Mouse (Mus musculus) spleen, embryonic (tissue): ENCODE results near the gene Flrt1.

ENCODE experiments used
- CTCF ChIA-PET: fragments of 350-600 bp; sonication (Branson Sonifier 250); formaldehyde crosslinking; loops from one replicate; lab custom pipeline; 2022; lab: Charles Lee

Gene Flrt1

DNA sequence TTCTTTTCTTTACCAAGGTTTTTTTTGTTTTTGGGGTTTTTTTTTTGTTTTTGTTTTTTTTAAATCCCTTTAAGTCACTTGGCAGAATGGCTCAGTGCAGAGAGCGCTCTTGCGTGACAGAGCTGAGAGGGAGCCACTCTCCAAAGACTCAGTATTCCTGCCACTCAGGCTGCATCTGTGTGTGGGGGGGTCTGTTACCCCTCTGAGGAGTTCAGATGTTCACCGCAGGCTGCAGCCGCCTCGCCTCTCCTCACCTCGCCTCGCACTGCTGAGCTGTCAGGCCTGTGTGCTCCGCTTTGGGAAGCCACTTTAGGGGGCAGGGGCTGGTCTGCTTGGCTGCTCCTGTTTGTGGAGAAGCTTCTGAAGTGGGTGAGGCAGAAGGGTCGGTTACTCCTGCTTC lies at the start of gene Flrt1:
TSS of gene Flrt1 (minus strand) at position 186 of the 400 bp plus-strand sequence.
- CTCF ChIA-PET, result interaction anchor here (0.7 kb wide), 1 partner anchor 11 kb away, joined by 9 read pairs; no protein-coding TSS in a partner anchor

DNA sequence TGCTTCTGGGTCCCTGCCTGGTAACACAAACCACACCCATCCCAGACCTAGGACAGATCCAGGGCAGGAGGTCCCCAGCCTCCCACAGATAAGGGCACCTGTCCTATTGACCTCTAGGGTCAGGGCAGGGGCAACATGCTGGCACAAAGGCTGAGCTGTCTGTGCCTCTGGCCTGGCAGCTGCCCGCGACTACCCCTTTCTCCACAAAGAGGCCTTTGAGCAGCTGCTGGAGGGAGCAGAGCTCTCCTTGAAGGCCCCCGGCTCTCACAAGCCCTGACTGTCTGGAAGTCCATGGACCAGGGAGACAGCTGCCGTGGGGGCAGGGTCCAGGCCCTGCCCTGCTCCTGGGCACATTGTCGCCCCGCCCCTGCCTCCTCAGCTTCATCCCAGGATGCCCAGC lies 49.7 kb upstream of the Flrt1 start:
- CTCF ChIA-PET, result no interaction called here

DNA sequence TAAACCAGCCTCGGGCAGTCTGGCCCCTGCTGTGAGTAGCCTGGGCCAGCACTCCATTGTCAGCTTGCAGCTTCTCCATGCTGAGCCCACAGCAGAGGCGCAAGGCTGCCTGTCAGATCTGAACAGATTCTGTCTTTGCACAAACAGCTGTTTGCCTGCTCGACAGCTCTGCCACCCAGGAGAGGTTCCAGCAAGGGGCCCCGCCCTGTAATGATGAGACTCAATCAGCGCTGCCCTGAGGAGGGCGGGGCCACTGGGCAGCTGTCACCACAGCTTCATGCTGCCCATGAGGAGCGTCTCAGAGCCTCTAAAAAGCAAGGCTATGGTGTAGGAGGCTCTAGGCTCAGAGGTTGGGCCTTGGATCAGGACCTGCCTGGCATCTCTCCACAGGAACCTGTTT lies 47.7 kb upstream of the Flrt1 start:
- CTCF ChIA-PET, result no interaction called here

DNA sequence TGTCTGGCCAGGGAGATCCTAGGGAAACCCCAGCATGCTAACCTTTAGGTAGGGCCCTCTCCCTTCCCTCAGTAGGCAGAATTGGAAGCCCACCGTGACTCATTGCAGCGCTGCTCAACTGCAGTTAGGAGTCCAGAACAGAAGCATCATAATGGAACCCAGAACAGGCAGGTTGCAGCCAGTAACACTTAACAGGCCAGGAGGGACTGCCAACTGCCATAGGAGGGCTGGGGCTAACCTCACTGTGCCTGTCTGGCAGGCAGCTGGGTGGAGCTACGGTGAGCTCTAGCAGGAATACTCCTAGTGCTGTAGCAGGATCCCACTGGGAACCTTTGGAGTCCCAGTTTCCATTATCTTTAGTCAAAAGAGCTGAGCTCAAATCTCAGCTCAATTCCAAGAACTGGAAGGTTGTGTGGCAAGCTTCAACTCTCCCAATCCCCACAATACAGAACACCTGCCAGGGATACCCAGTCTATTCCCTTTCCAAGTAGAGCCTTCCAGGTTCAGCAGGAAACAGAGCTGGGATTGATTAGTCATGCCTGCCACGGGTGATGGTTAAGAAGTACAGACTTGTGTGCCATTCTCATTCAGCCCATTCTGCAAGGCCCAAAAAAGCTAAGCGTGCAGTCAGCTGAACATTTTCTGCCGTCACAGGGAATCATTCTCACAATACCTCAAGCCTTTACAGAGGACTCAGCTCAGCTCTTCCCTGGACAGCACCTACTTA lies 46.6 kb upstream of the Flrt1 start:
- CTCF ChIA-PET, result no interaction called here

DNA sequence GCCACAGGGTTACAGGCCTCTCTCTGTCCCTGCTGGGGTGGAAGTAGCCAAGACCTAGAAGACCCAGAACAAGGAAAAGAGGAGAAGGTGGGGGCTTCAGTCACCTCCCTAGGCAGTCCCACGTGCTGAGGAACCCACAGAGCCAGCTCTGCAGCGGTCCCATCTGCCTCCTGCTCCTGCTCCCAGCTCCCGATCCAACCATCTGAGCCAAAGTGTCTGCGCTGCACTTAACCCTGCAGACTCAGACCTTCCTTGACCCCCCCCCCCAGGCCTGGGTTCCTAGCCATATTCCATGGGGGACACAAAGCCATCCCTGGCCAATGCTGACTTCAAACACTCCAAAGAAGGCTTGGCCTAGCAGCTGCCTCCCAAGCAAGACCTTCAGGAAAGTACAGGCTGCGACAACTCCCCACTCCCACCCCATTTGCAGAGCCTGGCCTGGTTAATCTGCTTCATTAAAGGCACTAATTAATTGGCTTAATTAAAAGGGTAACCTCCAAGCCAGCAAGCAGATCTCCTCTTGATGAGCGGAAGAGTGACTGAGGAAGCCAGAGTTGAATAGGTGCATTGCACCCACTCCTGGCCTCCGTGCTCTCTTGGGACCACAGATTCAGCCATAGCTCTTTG lies 45.9 kb upstream of the Flrt1 start:
- CTCF ChIA-PET, result interaction anchor here (0.6 kb wide), 1 partner anchor 20 kb away, joined by 3 read pairs; no protein-coding TSS in a partner anchor

DNA sequence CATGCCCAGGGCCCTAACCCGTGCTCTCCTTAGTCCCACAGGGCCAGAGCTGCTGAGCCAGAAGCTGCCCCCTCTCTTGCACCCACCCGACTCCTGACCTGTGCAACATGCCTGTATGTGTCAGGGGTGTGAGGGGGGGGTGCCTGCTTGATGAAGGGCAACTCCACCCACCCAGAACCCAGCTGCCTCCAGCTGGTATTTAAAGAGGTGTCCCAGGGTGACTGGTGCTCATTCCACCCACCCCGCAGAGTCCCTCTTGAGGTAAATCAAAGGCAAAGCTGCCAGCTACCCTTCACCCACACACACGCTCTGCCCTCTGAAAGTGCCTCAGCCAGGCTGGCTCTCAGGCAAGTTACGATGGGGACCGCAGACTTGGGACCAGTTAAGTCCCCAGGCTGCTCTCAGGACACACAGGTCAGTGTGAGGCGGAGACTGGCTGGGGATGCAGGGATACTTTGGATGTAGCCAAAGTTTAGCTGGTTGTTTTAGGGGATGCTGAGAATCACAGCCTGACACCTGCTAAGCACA lies 43.7 kb upstream of the Flrt1 start:
- CTCF ChIA-PET, result interaction anchor here (0.5 kb wide), 1 partner anchor 269 kb away, joined by 4 read pairs; no protein-coding TSS in a partner anchor

DNA sequence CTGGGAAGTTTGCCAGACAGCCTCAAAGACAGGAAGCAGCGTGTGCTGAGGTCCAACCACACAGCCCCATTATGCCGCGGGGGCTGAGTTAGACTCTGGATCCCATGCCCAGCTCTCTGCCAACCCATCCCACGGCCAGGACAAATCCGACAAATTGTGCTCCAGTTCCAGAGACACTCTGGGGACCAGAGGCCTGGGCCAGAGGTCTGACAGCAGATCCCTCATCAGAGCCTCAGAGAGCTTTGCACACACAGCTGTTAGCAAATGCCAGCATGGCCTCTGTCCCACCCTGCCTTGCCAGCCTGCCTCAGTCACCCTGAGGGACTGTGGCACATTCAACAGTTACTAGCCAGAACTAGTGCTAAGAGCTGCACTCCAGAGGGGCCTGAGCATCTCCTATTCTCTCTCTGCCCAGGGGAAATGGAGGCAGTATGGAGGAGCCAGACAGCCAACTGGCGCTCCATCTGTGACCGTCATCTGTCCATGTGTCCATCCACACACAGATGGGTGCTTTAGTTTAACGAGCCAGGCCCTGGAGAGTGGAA lies 43.1 kb upstream of the Flrt1 start:
- CTCF ChIA-PET, result interaction anchor here (0.5 kb wide), 1 partner anchor 270 kb away, joined by 4 read pairs; no protein-coding TSS in a partner anchor

DNA sequence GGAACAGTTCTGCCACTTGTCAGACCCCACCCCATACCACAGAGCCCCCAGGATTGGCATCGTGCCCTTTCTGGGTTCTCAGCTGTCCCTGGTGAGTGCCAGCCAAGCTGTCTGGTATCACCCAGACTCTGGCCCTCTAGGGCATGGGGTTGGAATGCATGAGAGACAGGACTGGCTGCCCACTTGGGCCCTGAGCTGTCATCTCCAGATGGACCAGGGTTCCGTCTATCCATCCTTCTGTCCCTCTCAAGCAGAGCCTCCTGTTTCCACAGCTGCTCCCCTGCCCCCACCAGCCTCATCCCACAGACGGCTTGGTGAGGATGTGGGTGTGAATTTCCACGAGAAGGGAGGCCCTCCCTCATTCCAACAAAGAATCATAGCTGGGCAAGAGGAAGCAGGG lies 42.6 kb upstream of the Flrt1 start:
- CTCF ChIA-PET, result no interaction called here

DNA sequence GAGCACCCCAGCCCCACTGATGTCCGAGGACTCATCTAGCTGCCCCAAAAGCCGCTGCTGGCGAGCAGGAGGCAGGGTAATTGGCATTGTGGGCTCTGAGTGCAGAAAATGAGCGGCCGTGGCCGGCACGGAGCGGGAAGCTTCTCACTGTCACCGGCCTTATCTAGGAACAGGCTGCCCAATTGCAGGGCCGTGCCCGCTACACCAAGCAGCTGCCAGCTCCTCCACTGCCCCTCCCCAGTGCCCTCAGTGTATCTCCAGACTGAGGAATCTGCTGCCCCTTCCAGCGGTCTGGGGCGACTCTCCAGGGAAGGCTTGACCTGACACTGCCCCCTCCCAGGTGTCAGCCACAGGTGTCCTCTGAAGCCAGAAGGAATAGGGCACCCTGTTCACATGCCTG lies 40.8 kb upstream of the Flrt1 start:
- CTCF ChIA-PET, result no interaction called here

DNA sequence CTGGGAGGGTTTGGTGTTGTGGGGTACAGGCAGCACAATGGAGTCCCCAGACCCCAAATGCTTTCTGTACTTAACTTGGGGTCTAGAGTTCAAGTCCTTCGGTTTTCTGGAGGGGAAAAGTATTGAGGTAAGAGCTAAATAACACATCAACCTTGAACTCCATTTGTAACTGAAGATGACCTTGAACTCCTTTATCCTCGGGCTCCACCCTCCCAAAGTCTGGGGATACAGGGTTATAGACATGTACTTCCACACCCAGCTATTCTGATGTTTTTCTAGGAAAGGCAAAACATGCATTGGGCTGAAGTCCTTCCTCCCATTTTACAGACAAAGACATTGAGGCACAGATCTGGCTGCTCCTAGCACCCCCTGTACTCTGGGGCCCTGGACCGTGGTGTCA lies 38.9 kb upstream of the Flrt1 start:
- CTCF ChIA-PET, result no interaction called here

DNA sequence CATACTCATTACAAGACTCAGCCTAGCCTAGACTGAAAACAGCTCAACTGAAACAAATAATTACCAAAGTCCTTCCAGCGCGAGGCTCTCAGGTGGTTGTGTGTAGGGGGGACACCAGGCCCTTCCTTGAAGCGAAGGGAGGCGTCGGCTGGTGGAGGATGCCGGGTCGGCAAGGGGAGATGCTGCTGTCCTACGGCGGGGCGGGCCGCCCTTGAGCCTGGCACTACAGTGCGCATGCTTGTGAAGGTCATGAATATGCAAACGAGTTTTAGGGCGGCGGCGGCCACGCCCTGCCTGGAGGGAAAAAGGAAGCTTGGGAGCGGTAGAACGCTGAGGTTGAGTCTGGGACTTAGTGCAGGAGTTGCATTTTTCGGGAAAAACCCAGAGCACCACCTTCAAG lies 38.3 kb upstream of the Flrt1 start:
- CTCF ChIA-PET, result no interaction called here

DNA sequence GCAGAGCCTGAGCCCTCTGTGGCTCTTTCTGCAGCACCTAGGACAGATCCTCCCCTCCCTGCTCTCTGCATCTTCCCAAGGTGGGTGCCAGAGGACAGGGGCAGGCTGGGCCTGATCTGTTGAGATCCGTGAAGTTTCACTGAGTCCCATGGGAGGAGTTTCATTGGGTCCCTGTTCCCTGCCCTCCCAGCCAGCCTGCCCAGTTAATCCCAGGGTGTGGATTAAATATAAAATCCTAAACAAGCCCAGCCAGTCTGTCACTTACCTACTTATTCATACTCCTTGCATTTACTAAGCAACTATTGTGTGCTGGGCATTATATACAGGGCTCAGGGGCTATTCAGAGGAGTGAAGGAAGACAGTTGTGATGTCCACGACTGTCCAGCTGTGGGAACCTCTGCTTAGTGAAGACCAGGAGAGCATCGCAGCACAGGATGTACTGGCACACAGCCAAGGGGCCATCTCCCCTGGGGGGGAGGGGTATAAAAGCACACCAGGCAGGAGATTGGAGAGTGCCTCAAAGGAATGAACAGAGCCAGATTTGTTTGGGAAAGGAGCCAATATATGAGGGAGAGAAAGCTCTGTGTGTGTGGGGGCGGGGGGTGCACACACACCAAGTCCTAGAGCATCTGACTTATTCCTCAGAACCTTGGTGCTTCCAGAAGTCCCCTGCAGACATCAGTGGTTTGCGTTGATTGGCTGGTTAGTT lies 36.8 kb upstream of the Flrt1 start:
- CTCF ChIA-PET, result no interaction called here

DNA sequence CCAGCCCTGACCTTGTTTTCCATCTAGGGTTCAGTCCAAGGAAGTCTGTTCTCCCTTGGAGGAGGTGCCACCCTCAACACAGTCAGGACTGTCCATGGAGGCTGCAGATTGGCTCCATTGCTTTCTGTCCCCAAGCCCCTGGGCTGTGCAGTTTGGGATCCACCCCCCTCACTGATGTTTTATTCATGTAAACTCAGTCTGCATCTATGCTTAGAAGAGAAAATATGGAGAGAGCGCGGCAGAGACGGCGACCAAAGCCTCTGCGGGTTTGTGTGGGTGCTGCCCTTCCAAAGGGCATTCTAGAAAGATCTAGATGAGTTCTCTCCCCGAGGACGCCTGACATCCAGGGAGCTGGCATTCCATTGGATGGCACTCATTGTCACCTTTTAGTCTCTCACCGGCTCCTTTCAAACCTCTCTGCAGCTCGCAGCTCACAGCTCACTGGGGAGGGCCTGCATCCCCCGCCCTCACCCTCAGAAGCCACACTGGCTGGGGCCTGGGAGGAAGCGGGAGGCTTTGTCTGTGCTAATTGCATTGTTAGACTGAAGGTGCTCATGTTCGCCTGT lies 35.4 kb upstream of the Flrt1 start:
- CTCF ChIA-PET, result no interaction called here

DNA sequence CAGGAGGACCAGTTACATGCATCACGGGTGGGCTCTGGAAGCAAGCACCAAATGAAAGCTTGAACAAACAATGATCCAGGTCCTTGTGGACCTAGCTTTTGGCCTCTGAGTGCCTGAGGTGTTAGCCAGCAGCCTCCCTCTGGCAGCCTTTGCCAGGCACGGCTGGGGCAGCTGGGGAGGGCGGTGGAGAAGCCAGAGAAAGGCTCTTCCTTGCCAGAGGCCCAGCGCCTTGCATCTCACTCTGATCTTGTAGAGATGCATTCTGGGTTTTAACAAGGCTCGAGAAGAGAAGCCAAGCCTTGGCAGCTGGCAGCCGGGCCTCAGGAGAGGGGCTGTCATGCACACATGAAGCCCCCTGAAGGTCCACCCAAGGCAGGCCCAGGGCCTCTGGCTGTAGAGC lies 34.8 kb upstream of the Flrt1 start:
- CTCF ChIA-PET, result no interaction called here

DNA sequence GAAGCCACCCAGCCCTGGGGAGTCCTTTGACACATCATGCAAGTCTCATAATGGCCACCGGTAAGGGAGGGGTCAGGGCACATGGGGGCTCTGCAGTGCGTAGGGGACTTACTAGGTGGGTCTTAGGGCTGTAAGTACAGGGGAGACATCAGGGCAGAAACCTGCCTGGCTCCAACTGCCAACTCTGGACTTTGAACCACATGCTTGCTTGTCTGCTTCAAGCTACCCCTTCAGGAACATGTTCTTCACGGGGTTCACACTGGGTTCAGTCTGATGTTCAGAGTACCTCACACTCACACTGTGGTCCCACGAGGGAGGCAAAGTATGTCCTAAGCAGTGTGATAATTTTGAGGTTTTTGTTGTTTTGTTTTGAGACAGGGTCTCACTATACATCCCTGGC lies 33.8 kb upstream of the Flrt1 start:
- CTCF ChIA-PET, result interaction anchor here (0.7 kb wide), 1 partner anchor 690 kb away, joined by 3 read pairs; no protein-coding TSS in a partner anchor

DNA sequence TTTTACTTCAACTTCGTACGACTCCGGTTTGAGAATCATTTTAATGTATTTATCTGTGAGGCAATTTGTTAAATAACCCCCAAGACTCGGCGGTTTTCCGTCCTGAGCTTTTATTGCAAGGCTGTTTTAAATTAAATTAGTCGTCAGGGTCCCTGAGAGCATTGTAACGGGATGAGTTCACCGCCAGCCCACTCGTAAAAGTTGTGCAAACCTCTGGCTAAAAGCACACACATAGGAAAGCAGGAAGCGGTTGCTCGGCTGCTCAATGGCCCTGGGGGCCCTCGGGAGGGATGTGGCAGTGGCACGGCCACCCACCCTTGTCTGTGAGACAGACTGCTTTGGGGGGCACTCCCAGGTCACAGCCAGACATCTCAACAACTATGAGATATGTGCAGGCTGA lies 32.8 kb upstream of the Flrt1 start:
- CTCF ChIA-PET, result no interaction called here

DNA sequence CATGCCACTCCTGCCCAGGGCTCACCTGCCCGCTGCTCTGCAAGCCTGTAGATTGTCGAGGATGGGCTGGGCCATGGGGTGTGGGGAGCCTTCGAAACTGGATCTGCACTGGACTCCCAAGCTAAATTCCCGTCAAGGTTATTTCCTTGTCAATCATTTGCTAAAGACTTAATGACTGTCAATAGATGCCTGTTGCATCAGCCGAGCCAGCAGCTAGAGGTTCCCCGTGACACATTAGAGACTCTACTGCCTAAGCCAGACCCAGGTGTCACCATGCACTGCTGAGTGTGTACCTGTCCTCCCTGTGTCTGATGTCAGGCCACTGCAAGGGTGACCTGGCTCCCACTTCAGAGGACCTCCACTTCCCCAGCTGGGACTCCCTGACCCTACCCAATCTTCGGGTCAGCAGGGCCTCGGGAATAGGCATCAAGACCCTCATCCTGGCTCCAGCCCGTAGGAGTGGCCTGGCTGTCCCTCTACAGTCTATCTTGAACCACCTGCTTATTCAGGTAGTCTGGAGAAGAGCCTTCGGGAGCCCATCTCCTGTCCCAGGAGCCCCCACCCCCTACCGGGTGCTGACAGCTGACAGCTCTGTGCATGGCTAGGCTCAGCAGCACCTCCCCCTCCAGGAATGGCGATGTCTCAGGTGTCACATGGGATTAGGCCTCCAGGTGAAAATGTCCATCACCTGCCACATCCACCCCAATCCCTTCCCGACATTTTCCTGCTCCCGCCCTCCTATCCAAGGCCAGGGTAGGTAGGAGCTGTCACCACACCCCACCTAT lies 31.4 kb upstream of the Flrt1 start:
- CTCF ChIA-PET, result no interaction called here

DNA sequence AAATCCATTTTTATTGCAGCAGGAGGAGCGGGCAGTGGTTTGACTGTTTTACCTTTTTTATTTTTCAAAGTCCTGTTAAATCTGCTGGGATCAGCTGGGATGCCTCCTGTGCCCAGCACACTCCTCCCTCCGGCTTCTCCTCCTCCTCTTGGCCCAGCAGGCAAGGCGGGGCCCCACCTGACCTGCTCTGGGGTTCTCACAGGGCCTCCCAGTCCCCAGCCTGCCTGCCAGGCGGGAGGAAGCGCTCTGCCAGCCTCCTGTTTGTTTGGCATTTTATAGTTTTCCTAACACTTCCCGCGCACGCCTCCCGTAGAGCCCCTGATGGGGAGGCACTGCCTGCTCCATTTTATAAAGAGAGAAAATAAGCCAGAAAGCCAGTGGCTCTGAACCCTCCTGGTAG lies 30.5 kb upstream of the Flrt1 start:
- CTCF ChIA-PET, result no interaction called here

DNA sequence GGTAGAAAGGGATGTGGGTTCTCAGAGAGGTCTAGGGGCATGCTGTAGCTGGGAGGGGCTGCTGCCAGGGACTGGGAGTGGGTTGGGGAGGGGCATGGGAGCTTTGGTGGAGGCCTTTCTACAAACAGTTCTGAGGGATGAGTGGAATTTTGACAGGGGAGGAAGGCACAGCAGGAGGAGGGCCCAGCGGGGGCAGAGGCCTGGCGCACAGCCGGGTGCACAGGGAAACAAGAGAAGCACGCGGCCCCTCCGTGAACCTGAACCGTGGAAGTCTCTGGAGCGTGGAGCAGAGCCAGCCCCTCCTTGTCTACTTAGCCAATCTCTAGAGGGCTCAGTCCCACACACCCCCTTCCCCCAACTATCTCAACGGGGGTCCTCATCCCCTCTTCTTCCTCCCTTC lies 30.0 kb upstream of the Flrt1 start:
- CTCF ChIA-PET, result no interaction called here

DNA sequence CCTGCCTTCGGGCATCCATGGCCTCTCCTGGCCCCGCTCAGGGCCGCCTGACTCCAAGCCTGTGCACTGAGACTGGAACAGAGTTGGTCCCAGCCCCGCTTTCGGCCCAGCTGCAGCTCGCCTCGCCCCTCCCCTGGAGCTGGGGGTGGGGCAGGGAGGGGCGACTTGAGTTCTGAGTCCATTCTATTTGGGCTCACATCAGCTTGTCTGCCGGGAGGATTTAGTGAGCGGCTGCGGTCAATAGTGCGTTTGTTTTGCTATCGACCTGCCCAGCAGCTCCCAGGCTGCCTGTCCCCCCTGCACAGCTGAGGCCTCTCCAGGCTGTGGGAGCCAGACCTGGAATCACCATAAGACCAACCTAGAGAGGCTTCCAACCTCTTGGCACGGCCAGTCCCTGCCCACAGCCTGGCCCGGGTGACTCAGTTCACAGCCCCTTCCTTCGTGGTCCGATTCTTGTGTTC lies 29.1 kb upstream of the Flrt1 start:
- CTCF ChIA-PET, result interaction anchor here (1.0 kb wide), 1 partner anchor 35 kb away, joined by 4 read pairs; no protein-coding TSS in a partner anchor

DNA sequence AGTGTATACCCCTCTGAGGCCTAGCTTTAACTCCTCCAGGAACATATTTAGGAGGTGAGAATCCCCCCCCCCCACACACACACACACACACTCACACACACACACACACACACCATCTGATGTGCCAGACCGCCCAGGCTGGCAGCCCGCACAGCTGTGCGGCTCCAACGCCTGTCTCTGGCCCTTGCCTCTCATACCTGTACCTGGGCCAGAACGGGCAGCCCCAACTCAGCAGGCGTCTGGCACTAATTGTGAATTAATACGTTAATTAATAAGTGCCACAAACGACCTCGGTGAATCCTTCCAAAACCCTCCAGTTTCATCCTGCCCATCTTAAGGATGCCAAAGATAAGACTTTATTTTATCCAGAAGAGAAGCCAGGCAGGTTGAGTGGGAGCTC lies 27.9 kb upstream of the Flrt1 start:
- CTCF ChIA-PET, result interaction anchor here (0.6 kb wide), 1 partner anchor 12 kb away, joined by 10 read pairs; no protein-coding TSS in a partner anchor
